Mouse (Mus musculus) limb, embryonic 12.5 days (tissue): ENCODE results near the gene Ranbp9. TPM values are rescaled to one million over a fixed set of nuclear protein-coding genes. Genes with fewer than 3 reads are reported as not detected.

Source experiments
- ATAC-seq: fragments of 200-750 bp; cut with Nextera tagmentation; 2 replicates; pipeline ENCODE4 v1.8.0; 2017; ENCODE audit warnings: low read depth, moderate TSS enrichment; ENCODE audit not compliant: insufficient number of reproducible peaks, insufficient read depth, low FRiP score, low TSS enrichment
- H3K27ac ChIP-seq: fragments of 300-500 bp; sonication (generic); 2 replicates; pipeline ENCODE4 v1.5.1; 2016; ENCODE audit warnings: mild to moderate bottlenecking, moderate library complexity
- H3K27me3 ChIP-seq: fragments of 300-500 bp; sonication (generic); 2 replicates; pipeline ENCODE4 v1.6.1; 2016; ENCODE audit warnings: mild to moderate bottlenecking, moderate library complexity
- H3K36me3 ChIP-seq: fragments of 300-500 bp; sonication (generic); 2 replicates; pipeline ENCODE4 v1.6.1; 2016; ENCODE audit warnings: mild to moderate bottlenecking, moderate library complexity
- H3K4me1 ChIP-seq: fragments of 300-500 bp; sonication (generic); replicated peaks from 2 replicates; pipeline ENCODE4 v1.6.1; 2016
- H3K4me2 ChIP-seq: fragments of 300-500 bp; sonication (generic); 2 replicates; pipeline ENCODE4 v1.6.1; 2016; ENCODE audit warnings: mild to moderate bottlenecking, moderate library complexity
- H3K4me3 ChIP-seq: fragments of 300-500 bp; sonication (generic); replicated peaks from 2 replicates; pipeline ENCODE4 v1.5.1; 2016; ENCODE audit warnings: mild to moderate bottlenecking
- H3K9ac ChIP-seq: fragments of 300-500 bp; sonication (generic); replicated peaks from 2 replicates; pipeline ENCODE4 v1.6.1; 2016; ENCODE audit warnings: mild to moderate bottlenecking, moderate library complexity
- H3K9me3 ChIP-seq: fragments of 300-500 bp; sonication (generic); 2 replicates; pipeline ENCODE4 v1.6.1; 2016; ENCODE audit warnings: mild to moderate bottlenecking, moderate library complexity
- WGBS: fragments of 180-500 bp; shearing (Covaris S2); methylation state at CpG from one replicate; pipeline ENCODE4 v1.1.7; 2016; 5-methylcytosine and 5-hydroxymethylcytosine counted together
- polyA plus RNA-seq: library from polyadenylated mRNA; unstranded; fragments of >200 nt; fragmentation: Nextera tagmentation; extraction: Ambion mirVana; gene quantifications from 2 replicates; pipeline ENCODE4 v1.2.1, GENCODE M21; 2016

Gene Ranbp9
- polyA plus RNA-seq, 1 experiment from 2014 or later = 10.0 TPM

- Histone ChIP-seq H3K9me3 (no peaks in the 10 kb centered on the region), H3K9ac (peak within 1 kb of the TSS; percentile 85), H3K4me1 (peaks cover 11% of the 10 kb centered on the region), H3K36me3 (peaks cover 64% of the 10 kb centered on the region), H3K4me2 (peak within 1 kb of the TSS; percentile 65), H3K27me3 (no peaks in the 10 kb centered on the region), H3K4me3 (peak within 1 kb of the TSS; percentile 86), H3K27ac (peak within 1 kb of the TSS; percentile 96)
- peak; percentile 86 for ATAC-seq
- WGBS = 2% methylated on average over 72 of the region's 72 CpGs
Measured at GRCm38 (mm10) chr13:43398297-43399080, 82.6 kb downstream of the Ranbp9 start, which contains the start of gene Nol7. Nol7 (plus strand) TSS chr13:43398390.

DNA sequence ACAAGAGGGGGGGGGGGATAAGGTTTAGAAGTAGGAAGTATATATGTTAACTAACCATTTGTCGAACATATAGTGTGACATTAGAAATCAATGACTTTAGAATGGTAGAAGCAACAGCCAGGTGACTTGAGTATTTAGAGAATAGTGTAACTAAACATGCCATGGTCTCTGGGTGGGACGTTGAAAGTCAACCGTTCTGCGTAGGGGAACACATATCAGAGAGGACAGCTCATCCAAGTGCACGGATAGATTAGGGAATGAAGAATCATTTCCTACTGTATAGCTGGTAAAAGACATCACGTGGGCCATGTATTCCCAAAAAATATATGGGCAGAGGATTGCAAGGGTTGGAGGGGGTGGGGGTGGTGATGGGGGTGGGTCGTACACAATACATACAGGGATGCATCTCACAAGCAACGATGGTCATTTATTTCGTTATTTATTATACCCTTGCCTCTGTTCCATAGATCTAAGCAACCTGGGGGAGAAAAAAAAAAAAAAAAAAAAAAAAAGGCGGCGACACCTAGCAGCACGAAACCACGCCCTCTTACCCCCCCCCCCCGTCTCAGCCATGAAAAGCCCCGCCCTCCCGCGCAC is 83.3 kb downstream of the Ranbp9 start:
- Histone ChIP-seq H3K4me3 (peak overlapping the region; percentile 86), H3K9me3 (no peaks in the 10 kb centered on the region), H3K27me3 (no peaks in the 10 kb centered on the region), H3K27ac (0 out of 2 replicates have a peak overlapping the region, but pooled peaks have one; percentile 96), H3K4me2 (peak overlapping the region; percentile 65), H3K9ac (no peak overlapping the region), H3K4me1 (peaks cover 11% of the 10 kb centered on the region), H3K36me3 (peaks cover 58% of the 10 kb centered on the region)
- peak; percentile 66 for ATAC-seq
- 65% methylated on average over 11 of the region's 17 CpGs for WGBS

GRCm38 (mm10) chr13:43385321-43385720 is 95.8 kb downstream of the Ranbp9 start:
- Histone ChIP-seq H3K36me3 (peaks cover 49% of the 10 kb centered on the region), H3K27me3 (no peaks in the 10 kb centered on the region), H3K9me3 (0 out of 2 replicates have a peak, but pooled peaks cover 4% of the 10 kb centered on the region), H3K27ac (no peak overlapping the region), H3K4me3 (no peak overlapping the region), H3K9ac (no peak overlapping the region), H3K4me2 (no peak overlapping the region), H3K4me1 (no peaks in the 10 kb centered on the region)
- no peak for ATAC-seq
- 98% methylated on average over 10 of the region's 10 CpGs for WGBS

GRCm38 (mm10) chr13:43379989-43380388 is 101.1 kb downstream of the Ranbp9 start:
- peaks cover 69% of the 10 kb centered on the region for H3K36me3 ChIP-seq
- WGBS = 87% methylated on average over 3 of the region's 3 CpGs
- H3K4me3 ChIP-seq = no peak overlapping the region
- H3K9ac ChIP-seq = no peak overlapping the region
- H3K4me1 ChIP-seq = no peaks in the 10 kb centered on the region
- no peaks in the 10 kb centered on the region for H3K9me3 ChIP-seq
- no peaks in the 10 kb centered on the region for H3K27me3 ChIP-seq
- H3K27ac ChIP-seq = no peak overlapping the region
- H3K4me2 ChIP-seq = no peak overlapping the region
- no peak for ATAC-seq

DNA sequence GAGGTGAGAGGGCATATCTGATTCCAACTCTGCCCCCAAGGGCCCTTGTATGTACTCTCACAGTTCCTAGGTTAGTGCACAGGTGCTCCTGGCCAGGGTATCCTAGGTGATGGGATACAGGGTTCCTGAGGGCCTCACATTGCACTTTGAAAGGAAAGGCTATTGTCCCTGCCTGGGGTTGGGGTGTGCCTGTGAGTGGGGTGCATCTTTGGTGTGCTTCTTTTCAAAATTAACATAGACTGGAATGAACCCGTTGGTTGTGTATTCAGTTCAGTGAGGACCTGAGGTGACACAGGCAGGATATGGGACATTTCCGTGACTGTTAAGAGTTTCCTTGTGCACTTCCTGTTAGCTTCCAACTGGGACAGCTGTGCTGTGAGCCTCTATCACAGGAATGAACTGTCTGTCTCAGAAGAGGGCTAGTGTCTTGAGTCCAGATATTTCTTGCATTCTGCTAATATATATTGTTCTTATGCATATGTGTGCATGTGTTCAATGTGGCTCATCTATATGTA is 106.1 kb downstream of the Ranbp9 start:
- peaks cover 80% of the 10 kb centered on the region for H3K36me3 ChIP-seq
- no peak overlapping the region for H3K4me3 ChIP-seq
- no peak overlapping the region for H3K9ac ChIP-seq
- WGBS = 73% methylated on average over 2 of the region's 2 CpGs
- no peak overlapping the region for H3K27ac ChIP-seq
- ATAC-seq = no peak
- no peaks in the 10 kb centered on the region for H3K27me3 ChIP-seq
- no peaks in the 10 kb centered on the region for H3K4me1 ChIP-seq
- no peak overlapping the region for H3K4me2 ChIP-seq
- H3K9me3 ChIP-seq = peaks cover 6% of the 10 kb centered on the region; the same call in 1 of the 2 replicates

GRCm38 (mm10) chr13:43374205-43374604 is 106.9 kb downstream of the Ranbp9 start:
- no peak overlapping the region for H3K4me3 ChIP-seq
- no peaks in the 10 kb centered on the region for H3K27me3 ChIP-seq
- no peak overlapping the region for H3K4me2 ChIP-seq
- H3K36me3 ChIP-seq = peaks cover 72% of the 10 kb centered on the region
- no peaks in the 10 kb centered on the region for H3K4me1 ChIP-seq
- ATAC-seq = no peak
- H3K27ac ChIP-seq = no peak overlapping the region
- WGBS = 87% methylated on average over 10 of the region's 10 CpGs
- no peak overlapping the region for H3K9ac ChIP-seq
- peaks cover 6% of the 10 kb centered on the region; the same call in 1 of the 2 replicates for H3K9me3 ChIP-seq

- 83% methylated on average over 1 of the region's 1 CpGs for WGBS
Measured at GRCm38 (mm10) chr13:43372892-43373291, 108.2 kb downstream of the Ranbp9 start.

DNA sequence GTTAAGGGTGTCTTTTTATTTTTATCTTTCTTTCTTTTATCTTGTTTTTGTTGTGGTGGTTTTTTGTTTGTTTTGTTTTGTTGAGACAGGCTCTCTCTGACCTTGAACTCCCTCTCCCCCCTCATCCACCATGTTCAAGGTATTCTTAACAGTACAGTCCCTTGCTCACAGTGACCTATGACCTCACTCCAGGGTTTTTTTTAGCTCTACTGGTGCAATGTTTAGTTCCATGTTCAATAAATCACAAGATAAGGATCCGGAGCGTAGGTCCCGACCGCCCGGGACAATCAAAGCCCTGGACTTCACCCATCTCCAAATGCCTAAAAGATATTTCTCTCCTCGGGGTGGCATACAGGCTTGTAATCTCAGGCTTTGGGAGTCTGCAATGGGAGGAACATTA is 111.0 kb downstream of the Ranbp9 start:
- no peak overlapping the region for H3K4me2 ChIP-seq
- H3K27me3 ChIP-seq = no peaks in the 10 kb centered on the region
- H3K9me3 ChIP-seq = peaks cover 6% of the 10 kb centered on the region; the same call in 1 of the 2 replicates
- H3K4me3 ChIP-seq = no peak overlapping the region
- H3K27ac ChIP-seq = no peak overlapping the region
- peaks cover 7% of the 10 kb centered on the region for H3K4me1 ChIP-seq
- no peak for ATAC-seq
- no peak overlapping the region for H3K9ac ChIP-seq
- 89% methylated on average over 6 of the region's 6 CpGs for WGBS
- peaks cover 45% of the 10 kb centered on the region for H3K36me3 ChIP-seq

More at GRCm38 (mm10) chr13:43372892-43373291, 108.2 kb downstream of the Ranbp9 start:
- no peak overlapping the region for H3K9ac ChIP-seq
- no peak overlapping the region for H3K27ac ChIP-seq
- peaks cover 6% of the 10 kb centered on the region; the same call in 1 of the 2 replicates for H3K9me3 ChIP-seq
- no peaks in the 10 kb centered on the region for H3K4me1 ChIP-seq
- peaks cover 63% of the 10 kb centered on the region for H3K36me3 ChIP-seq
- H3K4me3 ChIP-seq = no peak overlapping the region
- H3K27me3 ChIP-seq = no peaks in the 10 kb centered on the region
- no peak overlapping the region for H3K4me2 ChIP-seq
- ATAC-seq = no peak

- WGBS = 9% methylated on average over 11 of the region's 11 CpGs
- H3K4me2 ChIP-seq = peak overlapping the region; percentile 84
- H3K27ac ChIP-seq = peak overlapping the region; percentile 64; the same call in 1 of the 2 replicates
- peaks cover 3% of the 10 kb centered on the region for H3K36me3 ChIP-seq
- no peaks in the 10 kb centered on the region for H3K27me3 ChIP-seq
- peak overlapping the region; percentile 60 for H3K4me3 ChIP-seq
- peak; percentile 76 for ATAC-seq
- no peaks in the 10 kb centered on the region for H3K9me3 ChIP-seq
- H3K4me1 ChIP-seq = peaks cover 7% of the 10 kb centered on the region
- peak overlapping the region; percentile 75 for H3K9ac ChIP-seq
Measured at GRCm38 (mm10) chr13:43365825-43366184, 115.3 kb downstream of the Ranbp9 start.

- 15% methylated on average over 42 of the region's 42 CpGs for WGBS
- Histone ChIP-seq H3K9me3 (no peaks in the 10 kb centered on the region), H3K27me3 (no peaks in the 10 kb centered on the region), H3K4me2 (peak within 1 kb of the TSS; percentile 84), H3K4me1 (peaks cover 7% of the 10 kb centered on the region), H3K9ac (peak within 1 kb of the TSS; percentile 75), H3K4me3 (peak within 1 kb of the TSS; percentile 60), H3K27ac (peak within 1 kb of the TSS; percentile 70), H3K36me3 (no peaks in the 10 kb centered on the region)
- peak; percentile 92 for ATAC-seq
Measured at GRCm38 (mm10) chr13:43364985-43365824, 115.9 kb downstream of the Ranbp9 start, which contains the start of gene Sirt5. Sirt5 (plus strand) TSS chr13:43365496.
